Mouse (Mus musculus) CH12.LX (cell line): ENCODE results near the gene Lhfp.

ENCODE experiments used
- CTCF ChIP-seq, 2 experiments: IDR thresholded peaks in 1 of 2; conservative IDR thresholded peaks in 1 of 2; 2 replicates each; pipeline ENCODE4 v1.5.1; 2011 to 2012; ENCODE audit warnings: low read depth in 2 of 2, low read length in 2 of 2, improper control_type of control experiment in 1 of 2, inconsistent platforms in 1 of 2, mild to moderate bottlenecking in 1 of 2, moderate library complexity in 1 of 2
- ELF1 ChIP-seq: IDR thresholded peaks from 2 replicates; pipeline ENCODE4 v1.6.1; 2014; ENCODE audit warnings: low read depth, mild to moderate bottlenecking, inconsistent platforms, low read length, improper control_type of control experiment
- EP300 ChIP-seq: IDR thresholded peaks from 2 replicates; pipeline ENCODE4 v1.6.1; 2011; ENCODE audit warnings: low read length, improper control_type of control experiment
- ETS1 ChIP-seq: conservative IDR thresholded peaks from 2 replicates; pipeline ENCODE4 v1.6.1; 2012; ENCODE audit warnings: low read depth, mild to moderate bottlenecking, inconsistent platforms, low read length, improper control_type of control experiment, moderate library complexity
- HCFC1 ChIP-seq: IDR thresholded peaks from 2 replicates; pipeline ENCODE4 v1.6.1; 2012; ENCODE audit warnings: low read depth, mild to moderate bottlenecking, inconsistent platforms, low read length, improper control_type of control experiment
- JUND ChIP-seq: conservative IDR thresholded peaks from 2 replicates; pipeline ENCODE4 v1.6.1; 2011; ENCODE audit warnings: low read depth, low read length, improper control_type of control experiment
- NELFE ChIP-seq: IDR thresholded peaks from 2 replicates; pipeline ENCODE4 v1.6.1; 2011; ENCODE audit warnings: low read depth, low read length, improper control_type of control experiment
- NRF1 ChIP-seq: IDR thresholded peaks from 2 replicates; pipeline ENCODE4 v1.6.1; 2014; ENCODE audit warnings: low read depth, mild to moderate bottlenecking, inconsistent platforms, low read length, improper control_type of control experiment, moderate library complexity
- POLR2A ChIP-seq: IDR thresholded peaks from 2 replicates; pipeline ENCODE4 v1.6.1; 2011; ENCODE audit warnings: low read depth, mild to moderate bottlenecking, improper control_type of control experiment, low read length
- TBP ChIP-seq: conservative IDR thresholded peaks from 2 replicates; pipeline ENCODE4 v1.6.1; 2011; ENCODE audit warnings: low read depth, low read length, improper control_type of control experiment
- ZC3H11A ChIP-seq: IDR thresholded peaks from 2 replicates; pipeline ENCODE4 v1.6.1; 2012; ENCODE audit warnings: low read depth, mild to moderate bottlenecking, inconsistent platforms, low read length, improper control_type of control experiment
- ZMIZ1 ChIP-seq: IDR thresholded peaks from 2 replicates; pipeline ENCODE4 v1.6.1; 2012; ENCODE audit warnings: low read depth, mild to moderate bottlenecking, inconsistent platforms, low read length, improper control_type of control experiment
- ZNF384 ChIP-seq: IDR thresholded peaks from 2 replicates; pipeline ENCODE4 v1.6.1; 2012; ENCODE audit warnings: low read depth, low read length, improper control_type of control experiment, inconsistent platforms

DNA sequence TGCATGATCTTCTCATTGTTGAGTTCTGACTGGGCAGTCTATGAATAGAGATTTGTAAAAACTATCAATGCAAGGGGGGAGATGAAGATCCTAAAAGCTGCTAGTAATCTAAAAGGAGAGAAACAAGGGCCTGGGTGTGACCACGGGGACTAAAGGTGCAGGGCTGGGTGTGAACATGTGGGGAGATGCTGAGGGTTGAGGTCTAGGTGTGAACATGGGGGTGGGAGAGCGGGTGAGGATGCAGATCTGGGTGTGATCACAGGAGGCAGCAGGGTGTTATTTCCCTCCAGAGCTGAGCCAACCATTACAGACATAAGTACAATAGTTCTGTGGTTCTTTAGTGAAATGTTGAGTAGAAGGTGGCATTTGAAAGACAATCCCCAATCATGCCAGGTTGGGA is 144.1 kb downstream of the Lhfp start:
- TF ChIP-seq CTCF (conservative IDR thresholded peaks at IDR 0.05 in 1 of 2, IDR thresholded peaks at IDR 0.05 in 1 of 2; ENCODE audit: low read depth in 2 of 2, low read length in 2 of 2) (no peak), ZMIZ1 (no peak), NRF1 (no peak), TBP (no peak), ZNF384 (no peak), ETS1 (no peak), ELF1 (no peak), JUND (no peak), HCFC1 (no peak), POLR2A (no peak), NELFE (no peak), EP300 (no peak), ZC3H11A (no peak)
